Mouse (Mus musculus): ENCODE results near the gene Sept6.

GRCm38 (mm10) chrX:36941106-36941505, 50.5 kb downstream of the Sept6 start:
- TF ChIP-seq CTCF (IDR thresholded peaks at IDR 0.05; ENCODE audit: low read depth, low read length): no peak
- no peak for TF ChIP-seq POLR2A (IDR thresholded peaks at IDR 0.05; ENCODE audit: insufficient read depth, low read length)
- TF ChIP-seq EP300 (IDR thresholded peaks at IDR 0.05; ENCODE audit: insufficient read depth, low read depth, low read length): no peak
